Mouse (Mus musculus) adrenal gland, postnatal 25 days (tissue): Measurements from ENCODE around the gene Ccdc96. TPM values are rescaled to one million over a fixed set of nuclear protein-coding genes. Genes with fewer than 3 reads are reported as not detected.

Experiments
- DNase-seq: peaks from one replicate; pipeline ENCODE4 v3.0.0; 2021; ENCODE audit warnings: mixed read lengths
- total RNA-seq: library from RNA; stranded (reverse); gene quantifications from 2 replicates; pipeline ENCODE4 v1.2.3, GENCODE M21; 2021

Ccdc96 gene
- total RNA-seq, 1 experiment from 2014 or later = 0.49 TPM

DNA sequence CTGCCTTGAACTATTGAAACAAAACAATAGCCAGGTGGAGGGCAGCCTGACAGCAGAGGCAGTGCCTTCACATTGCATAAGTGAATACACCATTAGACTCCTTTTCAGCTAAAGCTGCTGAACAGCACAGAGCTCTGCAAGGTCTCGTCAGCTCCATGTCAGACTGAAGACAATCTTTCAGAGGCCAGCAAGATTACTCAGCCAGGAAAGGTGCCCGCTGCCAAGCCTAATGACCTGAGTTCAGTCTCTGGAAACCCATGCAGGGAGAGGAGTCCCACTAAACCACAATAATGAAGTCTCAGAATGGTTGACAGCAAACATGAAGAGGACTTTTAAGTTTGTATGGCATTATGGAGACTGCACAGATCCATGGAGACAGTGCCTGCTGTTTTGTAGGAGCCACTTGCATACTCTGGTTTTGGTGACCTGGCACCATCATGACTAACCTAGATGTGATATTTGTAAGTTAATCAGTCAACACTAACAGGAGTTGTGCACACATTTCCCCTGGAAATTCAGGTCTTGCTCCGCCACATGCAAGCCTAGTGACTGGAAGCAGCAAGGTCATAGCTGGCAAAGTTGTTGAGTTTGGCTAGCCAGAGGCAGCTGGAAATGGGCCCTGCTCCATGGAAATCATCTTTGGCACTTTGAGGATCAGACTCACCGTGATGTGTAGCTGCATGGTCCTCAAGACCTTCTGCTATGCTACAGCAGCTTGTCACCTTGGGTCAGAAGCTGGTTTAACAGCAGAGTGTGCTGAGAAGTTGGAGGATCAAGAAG, 11.3 kb upstream of the Ccdc96 start:
- DNase-seq = no peak

DNA sequence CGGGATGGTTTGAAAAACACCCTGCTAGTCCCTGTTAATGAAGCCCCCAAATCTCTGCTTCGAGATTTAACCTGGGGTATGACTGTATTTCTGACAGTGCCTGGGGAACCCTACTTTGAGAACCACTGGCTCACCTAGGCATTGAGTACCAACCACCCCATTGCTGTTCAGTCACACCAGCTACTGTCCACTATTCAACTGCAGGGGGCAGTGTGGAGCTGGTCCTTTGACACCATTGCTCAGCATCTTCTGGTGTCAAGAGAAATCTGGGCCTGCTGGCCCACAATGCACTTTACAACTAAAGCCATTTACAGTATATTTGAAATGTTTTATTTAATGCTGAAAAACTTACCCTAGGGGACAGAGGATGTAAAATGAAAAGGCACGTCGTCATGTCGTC, 10.1 kb upstream of the Ccdc96 start:
- DNase-seq = peak; percentile 67

DNA sequence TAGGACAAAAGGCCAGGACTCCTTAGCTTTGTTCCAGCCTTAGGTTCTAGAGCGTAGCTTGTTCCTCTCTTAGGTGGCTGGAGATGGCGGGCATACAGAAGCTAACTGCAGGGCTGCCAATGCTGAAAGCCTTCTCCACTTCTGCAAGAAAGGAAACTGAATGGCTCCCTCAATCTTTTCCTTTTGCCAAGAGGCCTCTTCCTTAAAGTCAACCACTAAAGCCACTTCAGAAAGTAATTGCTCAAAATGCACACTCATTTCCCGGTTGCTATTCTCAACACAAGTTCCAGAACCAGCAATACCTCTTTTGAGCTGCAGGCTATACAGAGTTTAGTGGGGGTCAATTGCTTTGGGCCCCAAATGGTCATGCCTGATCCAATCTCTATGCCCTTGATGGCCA, 6.9 kb upstream of the Ccdc96 start:
- DNase-seq = no peak

DNA sequence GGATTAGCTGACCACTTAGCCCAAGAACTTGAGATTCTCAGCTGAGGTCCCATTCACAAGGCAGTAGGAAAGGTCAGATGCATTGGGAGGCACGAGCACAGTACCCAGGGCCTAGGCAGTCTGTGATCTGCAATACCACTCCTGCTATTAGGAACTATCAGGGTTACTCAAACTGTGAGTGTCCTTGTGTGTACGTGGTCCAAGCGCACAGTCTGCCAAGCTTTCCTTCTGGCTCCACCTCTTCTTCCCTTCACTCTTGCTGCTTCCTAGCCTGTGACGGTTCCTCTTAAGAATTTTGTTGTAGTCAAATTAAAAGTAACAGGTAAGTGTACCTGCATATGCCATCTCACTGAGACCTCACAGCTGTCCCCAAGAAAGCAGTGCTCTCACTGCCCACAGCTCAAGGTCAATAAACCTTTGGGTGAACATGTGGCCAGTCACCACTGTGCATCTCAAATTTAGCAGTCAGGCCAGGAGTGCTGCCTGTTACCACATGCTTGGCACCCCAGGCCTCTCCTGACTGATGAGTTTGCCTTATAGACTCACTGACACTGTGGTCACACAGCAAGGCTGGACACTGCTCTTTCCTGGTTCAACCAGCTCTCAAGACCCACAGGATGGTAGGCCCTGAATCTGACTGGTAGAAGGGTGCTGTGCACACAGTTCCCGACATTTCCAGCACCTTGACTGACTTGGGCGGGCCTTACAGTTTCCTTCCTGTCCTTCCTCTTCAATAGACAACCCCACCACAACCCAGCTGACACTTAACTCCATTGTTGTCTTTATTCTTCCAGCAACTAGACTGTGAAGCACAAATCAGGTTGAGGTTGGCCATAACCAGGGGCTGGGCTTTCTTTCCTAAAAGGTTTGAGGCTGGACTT, 5.6 kb upstream of the Ccdc96 start:
- no peak for DNase-seq

DNA sequence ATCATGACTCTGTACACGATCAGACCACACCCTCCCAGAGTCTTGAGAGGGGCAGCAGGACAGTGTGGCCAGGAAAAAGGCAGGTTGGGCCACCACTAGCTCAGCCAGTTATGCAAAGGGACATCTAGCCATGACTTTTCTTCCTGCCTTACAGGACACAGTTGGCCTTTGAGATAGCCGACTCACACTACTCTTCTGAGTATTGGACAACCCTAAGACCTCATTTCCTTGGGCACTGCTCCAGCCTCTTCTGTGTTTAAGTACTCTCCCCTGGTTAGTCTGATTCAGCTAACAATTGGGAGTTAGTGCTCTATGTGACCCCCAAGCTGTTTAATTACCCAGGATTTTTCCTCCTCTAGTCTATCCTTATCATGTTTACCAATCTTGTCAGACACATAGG, 4.7 kb upstream of the Ccdc96 start:
- DNase-seq = no peak

DNA sequence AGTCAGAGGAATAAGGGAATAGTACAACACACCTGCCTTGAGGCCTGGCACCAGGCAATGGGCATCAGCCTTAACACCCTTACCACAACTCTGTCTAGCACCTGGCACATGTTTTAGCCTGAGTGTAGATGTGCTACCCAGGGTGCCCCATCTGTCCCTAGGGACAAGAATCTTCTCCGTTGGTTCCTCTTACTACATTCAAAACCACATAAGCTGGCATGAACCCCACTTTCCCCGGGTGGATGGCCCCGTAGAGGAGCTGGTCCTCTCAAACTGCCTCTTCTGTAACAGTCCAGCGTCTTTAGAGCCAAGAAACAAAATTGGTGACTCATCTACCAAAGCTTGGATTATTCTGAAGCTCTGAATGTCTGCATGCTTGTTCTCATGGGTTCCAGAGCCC, 4.0 kb upstream of the Ccdc96 start:
- no peak for DNase-seq

DNA sequence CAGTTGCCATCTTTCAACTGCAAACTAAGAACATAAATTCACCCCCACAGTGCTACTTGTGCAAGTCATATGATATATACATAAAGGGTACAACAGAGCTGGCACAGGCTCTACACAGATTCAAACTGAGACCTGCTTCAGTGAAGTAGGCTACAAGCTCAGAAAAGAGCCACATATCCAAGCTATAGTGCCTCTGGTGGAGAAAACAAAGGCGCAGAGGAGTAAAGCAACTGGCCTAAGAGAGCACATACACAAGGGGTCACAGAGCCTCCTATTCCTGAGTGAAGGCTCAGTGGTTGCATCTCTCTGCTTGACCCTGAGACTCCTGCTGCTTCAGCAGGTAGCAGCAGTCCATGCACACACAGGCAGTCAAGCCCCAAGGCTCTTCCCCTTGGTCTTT, 3.3 kb upstream of the Ccdc96 start:
- DNase-seq = no peak

DNA sequence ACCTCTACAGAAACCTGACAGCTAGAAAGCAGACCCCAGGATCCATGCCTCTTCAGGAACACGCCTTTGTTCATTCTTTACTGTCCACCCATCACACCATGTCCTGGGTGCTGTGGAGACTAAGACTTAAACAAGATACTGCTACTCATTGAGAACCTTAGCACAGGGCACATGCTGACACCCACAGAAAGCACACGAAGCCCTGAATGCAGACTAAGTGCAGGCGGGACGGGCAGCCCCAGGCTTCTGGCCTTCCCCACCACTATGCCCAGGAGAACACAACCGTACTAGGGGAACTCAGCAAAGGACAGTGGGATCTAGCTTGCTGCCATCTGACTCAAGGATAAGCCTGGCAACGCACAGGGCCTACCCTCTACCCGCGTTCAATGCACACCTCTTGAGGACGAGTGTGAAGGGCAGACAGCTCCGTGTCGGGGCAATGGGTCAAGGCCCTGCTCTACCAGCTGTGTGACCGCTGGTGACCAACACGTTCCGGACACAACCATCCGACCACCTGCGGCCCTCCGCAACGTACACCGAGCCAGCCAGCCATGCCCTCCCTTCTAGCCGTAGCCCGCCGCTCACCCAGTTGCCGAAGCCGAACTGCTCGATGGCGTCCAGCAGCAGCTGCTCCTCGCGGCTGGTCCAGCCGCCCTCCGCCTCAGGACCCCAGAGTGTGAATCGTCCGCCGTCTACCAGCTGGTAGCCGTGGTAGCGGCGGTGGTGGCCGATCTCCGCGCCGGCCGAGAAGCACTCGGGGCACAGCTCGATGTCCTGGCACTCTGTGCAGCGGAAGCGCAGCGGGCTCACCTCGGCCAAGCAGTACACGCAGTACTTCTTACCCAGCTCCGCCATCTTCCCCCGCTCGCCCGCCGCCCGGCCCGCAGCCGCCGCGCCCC, 936 bp upstream of the Ccdc96 start:
- DNase-seq = peak; percentile 38

DNA sequence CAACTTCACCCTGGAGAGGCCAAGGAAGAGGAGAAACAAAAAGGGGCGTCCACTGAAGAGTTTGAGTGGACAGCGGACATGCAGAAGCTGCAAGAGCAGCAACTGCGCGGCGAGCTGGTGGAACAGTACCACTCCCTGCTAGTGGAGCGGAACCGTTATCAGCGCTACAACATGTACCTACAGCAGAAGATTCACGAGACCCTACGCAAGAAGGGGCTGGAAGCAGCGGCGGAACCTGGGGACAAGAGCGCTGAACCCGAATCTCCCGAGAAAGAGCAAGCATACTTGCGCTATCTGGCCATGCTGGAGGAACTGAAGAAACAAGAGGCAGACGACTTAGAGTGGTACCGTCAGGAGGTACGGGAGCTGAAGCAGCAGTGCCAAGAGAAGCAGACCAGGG, 918 bp downstream of the Ccdc96 start:
- DNase-seq = no peak

DNA sequence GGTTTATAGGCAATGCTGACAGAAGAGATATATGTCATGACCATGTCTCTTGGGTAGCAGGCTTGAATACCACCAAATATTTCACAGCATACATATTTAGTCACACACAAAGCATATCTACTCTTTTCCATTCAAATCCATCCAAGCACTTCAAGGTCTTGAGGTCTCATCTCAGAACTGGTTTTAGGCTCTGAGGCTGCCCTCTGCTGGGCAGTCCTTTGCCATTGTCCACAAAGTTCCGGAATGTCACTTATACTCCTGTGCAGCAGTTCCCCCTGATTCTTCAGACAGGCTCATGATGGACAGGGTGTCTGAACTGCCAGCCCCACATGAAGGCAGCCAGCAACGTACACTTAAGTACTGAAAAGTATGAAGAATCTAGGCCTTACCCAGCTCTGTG, 4.8 kb downstream of the Ccdc96 start:
- peak; percentile 56 for DNase-seq

DNA sequence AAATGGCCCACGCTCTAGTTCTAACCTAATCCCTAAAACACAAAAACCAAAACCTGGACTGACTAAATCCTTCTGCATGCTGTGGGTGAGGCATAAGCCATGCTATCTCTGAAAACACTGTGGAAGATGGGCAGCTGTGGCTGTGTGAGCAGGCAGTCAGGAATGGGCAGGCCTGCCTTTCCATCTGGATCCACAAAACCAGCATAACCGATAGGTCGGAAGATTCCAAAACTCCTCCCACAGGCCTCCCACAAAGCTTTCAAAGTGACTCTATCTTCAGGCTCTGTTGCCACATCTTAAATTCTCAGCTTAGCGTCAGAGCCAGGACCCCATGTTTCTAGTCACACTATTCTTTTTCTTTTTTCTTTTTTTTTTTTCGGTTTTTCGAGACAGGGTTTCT, 9.5 kb downstream of the Ccdc96 start:
- DNase-seq = no peak

DNA sequence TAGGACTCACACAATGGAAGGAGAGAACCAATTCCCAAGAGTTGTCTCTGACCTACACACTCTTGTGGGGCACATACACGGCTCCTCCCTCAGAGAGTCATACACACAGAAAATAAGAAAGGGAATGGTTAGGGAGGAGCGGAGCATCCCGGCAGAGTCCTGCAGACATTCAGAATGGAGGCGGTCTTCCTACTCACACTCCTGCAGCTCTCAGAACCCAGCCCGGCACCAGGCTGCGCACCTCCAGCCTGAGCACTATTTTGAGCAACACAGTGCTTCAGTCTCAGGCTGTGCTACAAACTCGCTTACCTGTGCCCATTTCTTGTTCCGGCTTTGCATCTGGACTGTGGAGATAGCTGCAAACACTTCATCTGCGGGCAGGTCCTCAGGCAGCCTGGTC, 10.3 kb downstream of the Ccdc96 start:
- DNase-seq = no peak

DNA sequence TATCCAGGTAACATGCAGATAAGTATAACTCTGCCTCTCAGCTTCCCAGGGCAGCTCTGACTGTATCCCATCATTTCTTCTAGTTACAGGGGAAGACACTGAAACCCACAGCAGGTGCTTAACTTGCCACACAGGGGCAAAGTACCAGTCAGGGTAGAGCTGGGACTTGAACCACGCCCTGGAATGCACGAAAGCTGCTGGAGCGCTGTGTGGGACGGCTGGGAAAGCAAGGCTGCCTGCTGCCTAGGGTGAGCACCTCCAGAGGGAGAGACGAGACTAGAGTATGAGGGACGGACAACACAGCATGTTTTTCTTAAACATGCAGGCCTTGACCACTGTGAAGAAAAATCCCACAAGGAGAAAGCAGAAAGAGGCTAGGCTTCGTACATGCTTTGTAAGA, 20.8 kb downstream of the Ccdc96 start:
- DNase-seq = no peak

DNA sequence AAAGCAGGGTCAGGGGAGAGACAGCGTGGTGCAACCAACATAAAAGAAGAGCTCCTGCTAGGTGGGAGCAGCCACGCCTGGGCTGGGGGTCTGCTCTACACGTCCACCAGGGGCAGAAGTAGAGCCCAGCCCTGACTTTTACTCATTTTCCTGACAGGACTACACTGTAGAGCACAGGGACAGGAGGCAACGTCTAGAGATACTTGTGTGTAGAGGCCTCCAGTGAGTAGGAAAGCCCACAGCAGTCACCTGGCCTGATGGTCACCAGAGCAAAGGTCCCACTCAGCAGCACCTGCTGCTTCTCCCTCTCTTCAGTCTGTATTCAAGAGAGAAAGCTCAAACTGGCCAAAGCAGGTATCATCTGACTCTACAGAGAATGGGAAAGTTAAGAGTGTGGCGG, 21.3 kb downstream of the Ccdc96 start:
- DNase-seq = no peak

DNA sequence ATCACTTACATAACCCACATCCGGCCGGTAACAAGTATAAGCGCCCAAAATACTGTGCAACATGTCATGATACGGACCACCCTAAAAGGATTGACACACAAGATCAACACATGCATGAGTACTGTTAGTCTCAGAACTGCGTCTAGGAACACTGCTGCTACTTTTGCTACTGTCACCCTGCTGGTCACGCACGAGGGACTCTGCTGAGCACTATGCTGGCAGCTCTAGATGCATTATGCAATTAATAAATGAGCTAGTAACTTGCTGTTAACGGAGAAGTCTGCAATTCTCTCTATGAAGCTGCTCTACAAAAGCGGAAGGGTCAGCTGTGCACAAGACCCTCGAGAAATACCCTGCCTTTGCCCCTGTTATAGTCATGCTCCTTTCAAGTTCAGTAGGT, 24.0 kb downstream of the Ccdc96 start:
- DNase-seq = no peak

DNA sequence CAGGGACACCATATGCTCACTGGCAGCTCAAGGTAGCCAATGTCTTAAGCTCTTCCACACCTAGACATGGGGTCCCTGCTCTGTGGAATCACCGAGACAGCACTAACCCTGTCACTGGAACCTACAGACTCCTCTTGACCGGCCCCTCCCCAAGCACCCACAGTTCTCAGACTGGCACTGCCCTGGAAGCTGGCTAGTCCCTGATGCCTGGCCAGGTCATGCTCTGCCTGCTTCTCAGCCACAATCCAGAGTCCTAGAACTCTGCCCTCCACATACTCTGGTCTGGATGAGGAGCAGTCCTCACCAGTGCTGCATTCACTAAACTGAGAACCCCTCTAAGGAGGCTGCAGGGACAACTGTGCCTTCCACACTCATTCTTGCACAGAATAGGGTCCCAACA, 26.6 kb downstream of the Ccdc96 start:
- no peak for DNase-seq

DNA sequence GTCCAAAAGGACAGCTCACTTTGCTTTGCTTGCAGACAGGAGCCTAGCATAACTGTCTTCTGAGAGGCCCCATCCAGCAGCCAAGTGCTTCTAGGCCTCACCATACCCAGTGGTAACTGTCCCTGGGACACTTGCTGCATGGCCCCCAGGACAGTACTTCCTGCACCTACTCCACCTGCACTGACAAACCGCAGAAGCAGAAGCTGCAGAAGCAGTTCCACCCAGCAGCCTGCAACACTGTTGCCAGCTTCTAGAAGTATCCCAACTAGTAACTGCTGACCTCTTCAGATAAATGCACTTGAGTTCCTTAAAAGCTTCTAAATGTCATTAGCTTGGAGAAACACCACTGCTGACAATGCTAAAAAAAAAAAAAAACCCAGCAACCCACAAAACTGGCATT, 30.7 kb downstream of the Ccdc96 start:
- DNase-seq = no peak

DNA sequence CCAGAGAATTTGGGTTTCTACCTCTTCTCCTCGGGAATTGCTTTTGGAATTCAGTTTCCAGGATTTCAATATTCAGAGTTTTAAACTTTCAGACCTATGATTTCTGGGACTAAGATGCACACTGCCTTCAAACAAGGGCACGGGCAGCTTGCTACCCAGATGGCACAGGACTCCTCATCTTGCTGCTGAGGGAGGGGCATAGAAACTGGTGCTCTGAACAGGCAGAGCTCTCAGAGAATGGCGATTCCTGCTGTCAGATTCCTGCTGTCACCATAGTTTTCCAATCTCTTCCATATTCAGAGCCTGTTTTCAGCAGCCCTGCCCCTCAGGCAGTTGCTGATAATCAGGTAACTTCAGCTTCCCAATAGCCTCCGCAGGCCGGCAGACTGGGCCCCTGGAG, 31.2 kb downstream of the Ccdc96 start:
- DNase-seq = no peak

DNA sequence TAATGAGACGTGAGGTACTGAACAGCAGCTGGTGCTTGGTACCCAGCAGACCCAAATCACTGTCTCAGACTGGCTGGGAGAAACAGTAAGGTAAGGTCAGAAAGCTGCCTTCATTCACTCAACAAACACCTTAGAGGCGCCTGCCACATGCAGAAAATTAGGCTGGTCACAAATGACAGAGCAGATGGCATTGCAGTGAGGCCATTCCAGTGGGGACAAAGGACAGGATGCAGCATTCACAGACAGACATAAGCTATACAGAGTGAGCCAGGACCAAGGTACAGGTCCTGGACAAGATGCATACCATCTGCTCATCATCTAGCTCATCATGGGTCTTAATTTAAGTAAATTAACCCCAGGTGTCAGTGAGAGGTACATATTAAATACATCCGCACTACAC, 33.2 kb downstream of the Ccdc96 start:
- no peak for DNase-seq

DNA sequence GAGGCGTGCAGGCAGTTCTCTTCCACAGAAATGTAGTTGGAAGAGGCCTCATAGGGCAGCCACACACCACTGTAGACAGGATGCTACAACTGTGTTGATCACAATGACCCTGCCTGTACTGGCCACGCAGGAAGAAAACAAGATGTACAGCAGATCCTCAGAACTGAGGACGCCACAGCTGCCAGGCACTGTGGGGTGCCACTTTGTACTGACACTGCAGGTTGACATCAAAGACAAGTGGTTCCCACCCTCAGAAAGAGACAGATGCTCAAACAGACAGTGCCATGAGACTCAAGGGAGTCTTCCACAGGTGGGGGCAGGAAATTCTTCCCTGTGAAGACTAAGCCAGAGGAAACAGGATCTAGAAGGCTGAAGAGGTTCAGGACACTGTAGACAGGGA, 35.4 kb downstream of the Ccdc96 start:
- DNase-seq = no peak

DNA sequence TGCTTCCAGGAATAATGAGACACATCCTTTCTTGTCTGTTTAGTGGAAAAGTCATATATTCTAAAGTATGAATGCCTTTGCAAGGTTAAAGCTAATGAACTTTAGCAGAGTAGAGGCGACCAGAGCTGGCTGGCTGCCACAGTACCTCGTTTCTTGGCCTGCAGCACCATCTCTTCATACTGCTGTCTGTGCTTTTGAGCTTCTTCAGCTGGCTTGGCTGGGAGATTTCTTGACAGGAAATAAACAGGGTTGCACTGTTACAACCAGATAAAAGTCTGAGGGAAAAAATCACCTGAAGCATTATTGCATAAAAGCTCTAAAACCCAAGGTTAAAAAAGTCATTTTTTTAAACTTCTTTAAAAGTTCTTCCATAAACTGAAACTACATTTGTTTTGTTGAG, 38.4 kb downstream of the Ccdc96 start:
- no peak for DNase-seq

DNA sequence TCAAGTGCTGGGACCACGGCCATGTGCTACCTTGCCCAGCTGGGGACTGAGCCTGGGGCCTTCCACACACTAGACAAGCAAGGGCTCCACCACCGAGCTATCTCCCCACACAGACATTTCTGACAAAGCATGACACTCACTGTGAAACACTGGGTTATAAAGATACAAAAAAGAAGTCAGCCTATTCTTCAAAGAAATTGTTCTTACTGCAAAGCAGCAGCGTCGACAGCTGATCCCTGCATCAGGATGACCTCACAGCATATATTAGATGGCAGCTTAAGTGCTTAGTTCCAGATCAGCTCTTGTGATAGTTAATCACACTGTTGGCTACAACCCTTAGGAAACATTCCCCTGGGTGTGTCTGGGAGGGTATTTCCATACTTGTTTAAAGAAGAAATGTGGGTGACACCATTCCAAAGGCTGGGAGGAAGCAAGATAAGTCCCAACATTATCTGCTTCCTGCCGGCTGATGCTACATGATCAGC, 38.9 kb downstream of the Ccdc96 start:
- DNase-seq = no peak

DNA sequence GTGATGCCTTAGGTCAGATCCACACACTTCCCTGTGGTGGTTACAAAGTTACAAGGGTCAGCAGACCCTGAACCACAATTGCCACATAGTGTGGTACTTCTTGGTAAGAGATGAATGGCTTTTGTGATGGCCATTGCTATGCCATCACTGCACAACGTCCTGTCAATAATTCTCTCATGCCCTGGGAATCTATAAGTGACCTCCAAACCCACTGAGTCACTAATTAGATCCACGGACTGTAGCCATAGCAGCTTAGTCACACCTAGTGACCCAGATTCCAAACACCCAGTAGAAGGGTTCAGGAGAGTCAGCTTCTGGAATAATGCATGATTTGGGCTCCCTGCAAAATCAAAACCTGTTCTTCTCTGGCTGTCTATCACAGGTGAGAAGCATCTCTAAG, 40.8 kb downstream of the Ccdc96 start:
- DNase-seq = no peak
